Mouse (Mus musculus) ES-E14 (cell line): ENCODE measurements around the gene Tmem9.

Experiments
- CHD2 ChIP-seq: IDR thresholded peaks from 2 replicates; pipeline ENCODE4 v1.6.1; 2014; ENCODE audit warnings: mild to moderate bottlenecking, low read depth, low read length, inconsistent platforms
- HCFC1 ChIP-seq: IDR thresholded peaks from 2 replicates; pipeline ENCODE4 v1.6.1; 2012; ENCODE audit warnings: low read length, inconsistent platforms, borderline replicate concordance; ENCODE audit not compliant: insufficient read depth
- MAFK ChIP-seq: IDR thresholded peaks from 2 replicates; pipeline ENCODE4 v1.6.1; 2014; ENCODE audit warnings: mild to moderate bottlenecking, low read depth, low read length, inconsistent platforms; ENCODE audit not compliant: insufficient read depth
- ZNF384 ChIP-seq: IDR thresholded peaks from 2 replicates; pipeline ENCODE4 v1.6.1; 2012; ENCODE audit warnings: low read depth, low read length, inconsistent platforms

- TF ChIP-seq ZNF384 (no peak), HCFC1 (no peak), CHD2 (no peak), MAFK (no peak)
These were observed 43.0 kb downstream of the Tmem9 start for GRCm38 (mm10) chr1:136051013-136051315.
